Mouse (Mus musculus): ENCODE measurements around the gene Lamtor2.

GRCm38 (mm10) chr3:88569093-88569492 lies 16.2 kb upstream of the Lamtor2 start:
- no peak for TF ChIP-seq POLR2A (IDR thresholded peaks at IDR 0.05; ENCODE audit: extremely low read depth, insufficient read depth, low read length)
- TF ChIP-seq CTCF (IDR thresholded peaks at IDR 0.05; ENCODE audit: low read depth, low read length) = no peak

Data from liver, adult 2 months (tissue).